Mouse (Mus musculus) embryonic facial prominence, embryonic 11.5 days (tissue): ENCODE data around the gene Atp5c1. TPM values are rescaled to one million over a fixed set of nuclear protein-coding genes. Genes with fewer than 3 reads are reported as not detected.

ENCODE experiments used
- ATAC-seq: fragments of 200-750 bp; cut with Nextera tagmentation; replicated peaks from 2 replicates; pipeline ENCODE4 v1.8.0; 2017; ENCODE audit warnings: low read depth; ENCODE audit not compliant: insufficient number of reproducible peaks, low FRiP score, low TSS enrichment
- DNase-seq: peaks from one replicate; pipeline ENCODE4 v3.0.0-alpha.2; 2015; ENCODE audit warnings: low spot score
- H3K27ac ChIP-seq: fragments of 300-500 bp; sonication (generic); replicated peaks from 2 replicates; pipeline ENCODE4 v1.5.1; 2014; ENCODE audit warnings: mild to moderate bottlenecking, low read depth, low read length, control low read depth
- H3K27me3 ChIP-seq: fragments of 300-500 bp; sonication (generic); 2 replicates; pipeline ENCODE4 v1.6.1; 2014; ENCODE audit warnings: mild to moderate bottlenecking, low read length, moderate library complexity, mixed read lengths; ENCODE audit not compliant: control insufficient read depth, insufficient read depth
- H3K36me3 ChIP-seq: fragments of 300-500 bp; sonication (generic); replicated peaks from 2 replicates; pipeline ENCODE4 v1.6.1; 2014; ENCODE audit warnings: low read depth, mild to moderate bottlenecking, low read length, moderate library complexity, mixed read lengths; ENCODE audit not compliant: control insufficient read depth, insufficient read depth
- H3K4me1 ChIP-seq: fragments of 300-500 bp; sonication (generic); 2 replicates; pipeline ENCODE4 v1.6.1; 2014; ENCODE audit warnings: low read length, mixed read lengths; ENCODE audit not compliant: control insufficient read depth, insufficient read depth
- H3K4me2 ChIP-seq: fragments of 300-500 bp; sonication (generic); 2 replicates; pipeline ENCODE4 v1.6.1; 2014; ENCODE audit warnings: low read depth, mild to moderate bottlenecking, control low read depth, low read length, moderate library complexity
- H3K4me3 ChIP-seq: fragments of 300-500 bp; sonication (generic); 2 replicates; pipeline ENCODE4 v1.5.1; 2014; ENCODE audit warnings: low read depth, low read length, control low read depth
- H3K9ac ChIP-seq: fragments of 300-500 bp; sonication (generic); replicated peaks from 2 replicates; pipeline ENCODE4 v1.6.1; 2014; ENCODE audit warnings: mild to moderate bottlenecking, control low read depth, low read length
- H3K9me3 ChIP-seq: fragments of 300-500 bp; sonication (generic); replicated peaks from 2 replicates; pipeline ENCODE4 v1.6.1; 2016; ENCODE audit warnings: mild to moderate bottlenecking, low read length, inconsistent platforms, mixed read lengths; ENCODE audit not compliant: control insufficient read depth
- WGBS: fragments of 180-500 bp; shearing (Covaris S2); extraction: QIAGEN DNeasy Blood & Tissue Kit; methylation state at CpG from one replicate; pipeline ENCODE4 v1.1.7; 2014; 5-methylcytosine and 5-hydroxymethylcytosine counted together
- polyA plus RNA-seq: library from polyadenylated mRNA; unstranded; fragments of >200 nt; fragmentation: Nextera tagmentation; extraction: Ambion mirVana; gene quantifications from 2 replicates; pipeline ENCODE4 v1.2.1, GENCODE M21; 2014

Gene Atp5c1
- polyA plus RNA-seq, 1 experiment from 2014 or later = 639 TPM

- H3K9ac ChIP-seq = no peak overlapping the region
- no peaks in the 10 kb centered on the region for H3K27me3 ChIP-seq
- no peak overlapping the region for H3K4me2 ChIP-seq
- ATAC-seq = no peak
- 33% methylated on average over 7 of the region's 7 CpGs for WGBS
- H3K4me1 ChIP-seq = no peaks in the 10 kb centered on the region; the same call in 1 of the 2 replicates
- peak; percentile 77 for DNase-seq
- H3K4me3 ChIP-seq = no peak overlapping the region
- no peak overlapping the region for H3K27ac ChIP-seq
- H3K36me3 ChIP-seq = no peaks in the 10 kb centered on the region
- H3K9me3 ChIP-seq = no peaks in the 10 kb centered on the region
Observed at GRCm38 (mm10) chr2:10010263-10010909, 69.9 kb downstream of the Atp5c1 start.

DNA sequence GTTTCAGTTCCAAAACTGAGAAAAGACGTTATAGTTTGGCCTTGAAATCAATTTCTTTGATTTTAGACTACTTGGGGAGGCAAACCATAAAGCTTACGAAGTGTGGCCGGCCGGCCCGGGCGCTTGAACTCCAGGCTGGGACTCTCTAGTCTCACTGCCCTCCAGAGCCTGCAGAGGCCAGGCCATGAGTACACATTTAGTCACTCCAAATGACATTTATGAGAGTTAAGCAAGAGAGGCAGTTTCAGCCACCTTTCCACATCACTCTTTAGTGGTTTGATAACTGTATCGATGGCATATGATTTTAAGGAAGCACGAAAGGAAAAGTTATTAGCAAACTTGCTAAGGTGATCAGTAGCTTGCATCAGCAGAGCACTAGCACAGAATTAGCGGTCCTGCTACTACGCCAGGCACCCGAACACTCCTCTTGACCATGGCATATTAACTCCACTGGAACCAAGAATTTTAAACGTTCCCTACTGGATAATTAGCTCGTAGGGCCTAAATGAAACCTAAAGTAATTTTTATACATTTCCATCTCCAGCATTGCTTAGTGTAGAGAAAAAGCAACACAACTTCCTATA is 70.5 kb downstream of the Atp5c1 start:
- WGBS = 78% methylated on average over 13 of the region's 13 CpGs
- ATAC-seq = no peak
- Histone ChIP-seq H3K9ac (no peak overlapping the region), H3K27ac (no peak overlapping the region), H3K36me3 (no peaks in the 10 kb centered on the region), H3K4me1 (no peaks in the 10 kb centered on the region; the same call in 1 of the 2 replicates), H3K27me3 (no peaks in the 10 kb centered on the region), H3K4me3 (no peak overlapping the region), H3K9me3 (no peaks in the 10 kb centered on the region), H3K4me2 (no peak overlapping the region)
- no peak for DNase-seq

- 85% methylated on average over 4 of the region's 4 CpGs for WGBS
- ATAC-seq = no peak
Observed at GRCm38 (mm10) chr2:10008593-10008992, 71.7 kb downstream of the Atp5c1 start.

More at GRCm38 (mm10) chr2:10008593-10008992, 71.7 kb downstream of the Atp5c1 start:
- no peak for DNase-seq
- Histone ChIP-seq H3K4me2 (no peak overlapping the region), H3K9ac (no peak overlapping the region), H3K27me3 (no peaks in the 10 kb centered on the region), H3K27ac (no peak overlapping the region), H3K36me3 (no peaks in the 10 kb centered on the region), H3K4me1 (no peaks in the 10 kb centered on the region; the same call in 1 of the 2 replicates), H3K4me3 (no peak overlapping the region), H3K9me3 (no peaks in the 10 kb centered on the region)

Other genes starting within 250 kb of the Atp5c1 start
- gene 4930412O13Rik, start 199.3 kb downstream of the Atp5c1 start, polyA plus RNA-seq = 1.0 and 1.7 TPM in 2 replicates
- gene 9230102O04Rik, start 191.0 kb downstream of the Atp5c1 start, polyA plus RNA-seq = 0.99 and 1.2 TPM in 2 replicates
- gene Gata3, start 190.5 kb downstream of the Atp5c1 start, polyA plus RNA-seq = 17.4 and 22.7 TPM in 2 replicates
- gene Taf3, start 31.9 kb downstream of the Atp5c1 start, polyA plus RNA-seq = 14.9 and 16.4 TPM in 2 replicates
- gene Kin, start 83 bp upstream of the Atp5c1 start, polyA plus RNA-seq = 39.1 and 42.8 TPM in 2 replicates
- 0.17 and 0.52 TPM in 2 replicates for gene Itih2, start 50.9 kb upstream of the Atp5c1 start, polyA plus RNA-seq
- 3.7 and 3.9 TPM in 2 replicates for gene Itih5, start 73.1 kb upstream of the Atp5c1 start, polyA plus RNA-seq